Mouse (Mus musculus): ENCODE results near the gene Zfhx2.

- TF ChIP-seq POLR2A (IDR thresholded peaks at IDR 0.05; ENCODE audit: insufficient read depth, low read length), result no peak
- TF ChIP-seq CTCF (IDR thresholded peaks at IDR 0.05; ENCODE audit: low read depth, low read length), result no peak
- no peak for TF ChIP-seq EP300 (IDR thresholded peaks at IDR 0.05; ENCODE audit: insufficient read depth, low read depth, low read length)
Observed at GRCm38 (mm10) chr14:55111720-55112119, 19.6 kb upstream of the Zfhx2 start.

Measured in ES-Bruce4 (cell line).